Mouse (Mus musculus): Measurements from ENCODE around the gene Plpp6.
A peak's percentile ranks its signal among the peaks of the same experiment; 100 is the strongest.

Gene Plpp6

DNA sequence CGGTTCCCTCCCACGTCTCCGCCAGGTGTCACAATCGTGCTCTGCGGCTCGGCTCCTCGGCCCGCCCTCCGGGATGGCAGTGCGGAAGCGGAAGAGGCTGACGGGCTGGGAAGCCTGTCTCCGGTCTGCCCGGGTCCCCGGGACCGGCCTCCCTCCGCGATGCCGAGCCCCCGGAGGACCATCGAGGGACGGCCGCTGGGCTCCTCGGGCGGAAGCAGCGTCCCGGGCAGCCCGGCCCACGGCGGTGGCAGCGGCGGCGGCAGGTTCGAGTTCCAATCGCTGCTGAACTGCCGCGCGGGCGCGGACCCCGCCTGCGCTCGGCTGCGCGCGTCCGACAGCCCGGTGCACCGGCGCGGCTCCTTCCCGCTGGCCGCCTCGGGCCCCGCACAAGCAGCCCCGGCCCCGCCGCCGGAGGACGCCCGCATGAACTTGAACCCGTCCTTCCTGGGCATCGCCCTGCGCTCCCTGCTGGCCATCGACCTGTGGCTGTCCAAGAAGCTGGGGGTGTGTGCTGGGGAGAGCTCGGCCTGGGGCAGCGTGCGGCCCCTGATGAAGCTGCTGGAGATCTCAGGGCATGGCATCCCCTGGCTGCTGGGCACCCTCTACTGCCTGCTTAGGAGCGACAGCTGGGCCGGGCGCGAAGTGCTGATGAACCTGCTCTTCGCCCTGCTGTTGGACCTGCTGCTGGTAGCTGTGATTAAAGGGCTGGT lies at the start of gene Plpp6:
Plpp6 (plus strand) TSS at position 112 of the 710 bp plus-strand sequence.
- DNase-seq (ENCODE audit: low read depth): peak; percentile 87

- DNase-seq (ENCODE audit: low read depth): no peak
Observed at GRCm38 (mm10) chr19:28914598-28914997, 49.2 kb upstream of the Plpp6 start.

- no peak for DNase-seq (ENCODE audit: low read depth)
Observed at GRCm38 (mm10) chr19:28915602-28916250, 48.0 kb upstream of the Plpp6 start.

DNA sequence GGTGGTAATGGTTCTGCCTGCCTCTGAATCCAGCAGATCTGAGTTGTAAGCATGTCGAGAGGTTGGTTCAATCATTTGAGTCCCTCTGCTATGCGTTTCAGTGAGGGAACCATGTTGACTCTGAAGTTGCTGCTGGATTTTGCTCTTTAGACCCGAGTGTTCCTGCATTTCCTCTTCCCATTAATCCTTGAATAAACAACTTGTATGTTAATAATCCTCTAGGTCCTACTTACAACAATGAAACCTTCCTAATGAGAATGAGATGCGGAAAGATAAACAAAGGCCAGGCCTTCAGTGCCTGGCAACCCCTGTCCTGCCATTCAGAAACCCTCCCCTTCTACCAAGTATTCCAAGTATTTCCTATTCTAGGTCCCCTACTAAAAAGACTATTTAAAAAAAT lies 47.3 kb upstream of the Plpp6 start:
- no peak for DNase-seq (ENCODE audit: low read depth)

DNA sequence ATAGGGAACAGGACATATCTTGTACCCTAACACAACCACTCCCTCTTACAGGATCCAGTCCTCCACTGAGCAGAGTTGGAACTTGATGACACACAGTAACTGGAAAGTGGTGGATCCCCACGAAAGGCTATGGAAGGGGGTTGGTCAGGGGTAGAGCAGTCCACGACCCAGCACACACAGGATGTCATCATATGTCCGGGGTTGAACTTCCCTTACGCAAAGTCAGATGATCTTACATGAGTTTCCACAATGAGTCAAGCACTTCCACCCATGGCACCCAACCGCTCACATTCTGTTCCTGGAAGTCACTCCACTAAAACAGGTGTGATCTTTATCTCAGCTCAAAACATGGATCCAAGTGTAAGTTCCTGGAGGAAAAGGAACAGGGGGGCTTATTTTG lies 45.9 kb upstream of the Plpp6 start:
- DNase-seq (ENCODE audit: low read depth): no peak

GRCm38 (mm10) chr19:28926366-28926765 lies 37.4 kb upstream of the Plpp6 start:
- DNase-seq (ENCODE audit: low read depth): no peak

DNA sequence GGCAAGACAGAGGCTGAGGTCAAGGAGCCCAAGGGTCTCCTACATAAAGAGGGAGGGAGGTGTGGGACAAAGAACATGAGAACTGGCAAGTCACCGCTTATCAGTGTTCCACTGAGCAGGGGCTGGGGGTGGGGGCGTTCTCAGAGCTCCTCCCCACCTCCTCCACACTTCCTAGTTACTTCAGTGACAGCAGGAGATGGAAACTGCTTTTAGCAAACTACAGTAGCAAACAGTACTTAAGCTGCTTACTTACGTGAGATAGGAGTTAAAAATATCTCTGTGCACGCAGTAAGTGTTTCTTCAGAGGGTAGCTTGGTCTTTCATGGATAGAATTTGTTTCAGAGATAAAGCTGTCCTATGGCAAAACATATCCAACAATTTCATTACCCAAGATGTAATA lies 36.4 kb upstream of the Plpp6 start:
- no peak for DNase-seq (ENCODE audit: low read depth)

DNA sequence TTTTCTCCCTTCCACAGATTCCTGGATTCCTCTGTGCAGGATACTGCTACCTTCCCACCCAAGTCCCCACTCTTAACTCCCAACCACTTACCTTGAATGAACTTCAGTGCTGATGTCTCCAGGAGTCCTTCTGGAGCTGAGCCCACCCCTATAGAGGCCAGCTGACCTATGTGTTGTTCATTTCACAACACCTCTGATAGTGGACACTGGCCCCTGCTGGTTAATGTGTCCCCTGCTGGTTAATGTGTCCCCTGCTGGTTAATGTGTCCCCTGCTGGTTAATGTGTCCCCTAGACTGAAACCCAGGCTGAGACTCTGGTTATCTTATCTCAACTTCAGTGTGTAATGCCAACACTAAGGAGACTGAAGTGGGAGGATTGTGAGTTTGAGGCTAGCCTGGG lies 34.7 kb upstream of the Plpp6 start:
- no peak for DNase-seq (ENCODE audit: low read depth)

GRCm38 (mm10) chr19:28934897-28935296 lies 28.9 kb upstream of the Plpp6 start:
- no peak for DNase-seq (ENCODE audit: low read depth)

GRCm38 (mm10) chr19:28940135-28940874 lies 23.4 kb upstream of the Plpp6 start:
- DNase-seq (ENCODE audit: low read depth): no peak

GRCm38 (mm10) chr19:28941271-28941670 lies 22.5 kb upstream of the Plpp6 start:
- DNase-seq (ENCODE audit: low read depth): no peak

DNA sequence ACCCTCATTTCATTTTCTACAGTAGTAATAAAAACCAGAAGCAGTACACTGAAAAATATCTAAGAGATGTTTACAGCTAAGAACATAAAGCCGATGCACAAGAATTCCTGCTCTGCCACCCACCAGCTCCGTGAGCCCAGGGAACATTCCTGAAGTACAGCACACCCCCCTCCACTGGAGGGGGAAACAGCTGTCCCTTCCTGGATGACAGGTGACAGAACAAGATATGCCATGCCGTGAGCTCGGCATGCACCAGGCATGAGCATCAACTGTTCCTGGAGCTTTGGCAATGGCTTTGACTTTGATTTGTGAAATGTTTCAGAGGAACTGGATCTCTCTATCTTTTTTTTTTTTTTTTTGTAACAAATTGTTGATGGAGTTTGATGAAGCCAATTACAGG lies 17.0 kb upstream of the Plpp6 start:
- DNase-seq (ENCODE audit: low read depth): no peak

GRCm38 (mm10) chr19:28947311-28947710 lies 16.4 kb upstream of the Plpp6 start:
- no peak for DNase-seq (ENCODE audit: low read depth)

GRCm38 (mm10) chr19:28951251-28951650 lies 12.5 kb upstream of the Plpp6 start:
- no peak for DNase-seq (ENCODE audit: low read depth)

DNA sequence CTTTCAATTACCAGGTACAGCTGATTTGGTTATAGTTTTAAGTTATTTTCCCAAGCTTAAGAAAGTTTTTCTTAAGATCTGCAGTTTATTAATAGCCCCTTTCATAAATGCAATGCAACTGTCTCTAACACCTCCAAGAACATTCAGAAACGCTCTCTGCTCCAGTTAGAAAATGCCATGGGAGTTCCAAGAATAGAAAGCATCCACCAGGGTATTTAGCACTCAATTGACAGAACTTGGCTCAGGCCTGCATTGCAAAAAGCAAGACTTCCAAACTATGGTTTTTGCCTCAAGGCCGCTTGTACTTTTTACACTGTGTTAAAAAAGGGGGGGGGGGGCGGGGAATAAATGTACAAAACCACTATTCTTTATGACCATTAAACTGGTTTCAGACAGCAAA lies 640 bp upstream of the Plpp6 start:
- DNase-seq (ENCODE audit: low read depth): no peak

DNA sequence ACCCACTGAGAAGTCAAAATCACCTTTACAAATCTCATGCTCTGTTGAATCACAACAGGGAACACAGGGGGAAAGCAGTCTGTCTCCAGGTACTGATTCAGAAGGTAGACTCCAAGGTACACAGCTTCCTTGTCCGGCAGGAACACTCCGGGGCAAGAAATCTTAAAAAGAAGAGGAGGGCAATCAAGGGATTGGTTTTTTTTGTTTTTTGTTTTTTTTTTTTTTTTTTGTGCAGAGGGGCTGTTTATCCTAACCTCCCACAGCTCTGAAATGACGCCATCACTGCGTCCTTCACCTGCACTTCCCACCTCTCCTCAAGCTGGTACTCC lies 276 bp upstream of the Plpp6 start:
- DNase-seq (ENCODE audit: low read depth): no peak

GRCm38 (mm10) chr19:28964552-28964903 lies 775 bp downstream of the Plpp6 start:
- no peak for DNase-seq (ENCODE audit: low read depth)

GRCm38 (mm10) chr19:28967652-28968051 lies 3.9 kb downstream of the Plpp6 start, which contains the start of gene 4430402I18Rik:
Gene 4430402I18Rik, minus strand, starts transcription at chr19:28967800.
- DNase-seq (ENCODE audit: low read depth): no peak

- DNase-seq (ENCODE audit: low read depth): no peak
Observed at GRCm38 (mm10) chr19:28968178-28968577, 4.4 kb downstream of the Plpp6 start.

GRCm38 (mm10) chr19:28969231-28969630 lies 5.5 kb downstream of the Plpp6 start:
- DNase-seq (ENCODE audit: low read depth): no peak

- no peak for DNase-seq (ENCODE audit: low read depth)
Observed at GRCm38 (mm10) chr19:28970251-28970650, 6.5 kb downstream of the Plpp6 start.

DNA sequence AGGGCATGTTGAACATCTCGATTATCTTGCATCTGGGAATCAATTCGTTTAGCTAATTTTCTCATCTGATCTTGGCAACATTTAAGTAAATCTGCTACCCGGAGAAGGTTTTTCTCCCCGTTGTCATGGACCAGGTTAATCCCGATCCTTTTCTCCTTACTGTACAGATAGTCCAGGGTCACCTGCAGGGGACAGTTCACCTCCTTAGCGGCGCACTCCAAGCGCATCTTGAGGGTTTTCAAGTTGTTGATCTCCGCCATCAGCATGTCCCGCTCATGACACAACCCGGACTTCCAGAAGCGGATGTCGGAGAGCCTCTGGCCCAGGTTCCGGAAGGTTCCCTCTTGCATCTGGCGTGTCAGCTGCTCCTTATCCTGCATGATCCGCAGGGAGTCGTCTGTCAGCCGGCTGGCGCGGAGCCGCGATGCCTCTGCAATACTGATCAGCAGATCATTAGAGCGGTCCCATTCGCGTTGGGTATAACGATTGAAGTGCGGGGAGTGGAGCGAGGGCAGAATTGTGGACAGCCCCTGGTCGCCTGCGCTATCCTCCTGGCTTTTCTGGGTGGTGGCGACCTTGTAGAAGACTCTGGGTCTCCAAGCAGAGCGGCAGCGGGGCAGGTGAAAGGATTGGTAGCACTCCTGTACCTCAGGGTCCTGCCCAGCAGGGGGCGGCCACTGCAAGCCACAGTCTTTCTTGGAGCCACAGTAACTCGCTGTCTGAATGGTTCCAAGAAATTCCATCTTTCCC lies 11.3 kb downstream of the Plpp6 start:
- peak; percentile 80 for DNase-seq (ENCODE audit: low read depth)

DNA sequence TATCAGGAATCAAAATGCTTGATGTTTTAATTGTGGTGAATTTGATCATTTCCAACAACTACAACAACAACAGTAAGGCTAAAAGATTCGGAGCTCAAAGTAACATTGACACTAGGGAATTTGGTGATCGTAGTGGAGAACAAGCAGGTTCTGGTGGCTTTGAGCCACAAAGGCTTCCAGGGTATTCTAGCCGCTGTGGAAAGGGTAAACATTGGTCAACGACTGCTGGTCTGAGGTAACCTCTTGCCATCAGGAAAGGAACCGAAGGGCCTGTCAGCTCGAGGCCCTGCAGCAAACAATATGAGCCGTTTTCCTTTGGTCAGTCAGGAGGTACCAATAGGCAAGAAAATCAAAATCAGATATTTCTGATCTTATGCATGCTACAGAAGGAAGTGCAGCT lies 18.9 kb downstream of the Plpp6 start:
- DNase-seq (ENCODE audit: low read depth): no peak

All from induced T-regulatory cell, adult 2 months (primary cell).